Mouse (Mus musculus): ENCODE data around the gene Fdx1.

Fdx1 gene

DNA sequence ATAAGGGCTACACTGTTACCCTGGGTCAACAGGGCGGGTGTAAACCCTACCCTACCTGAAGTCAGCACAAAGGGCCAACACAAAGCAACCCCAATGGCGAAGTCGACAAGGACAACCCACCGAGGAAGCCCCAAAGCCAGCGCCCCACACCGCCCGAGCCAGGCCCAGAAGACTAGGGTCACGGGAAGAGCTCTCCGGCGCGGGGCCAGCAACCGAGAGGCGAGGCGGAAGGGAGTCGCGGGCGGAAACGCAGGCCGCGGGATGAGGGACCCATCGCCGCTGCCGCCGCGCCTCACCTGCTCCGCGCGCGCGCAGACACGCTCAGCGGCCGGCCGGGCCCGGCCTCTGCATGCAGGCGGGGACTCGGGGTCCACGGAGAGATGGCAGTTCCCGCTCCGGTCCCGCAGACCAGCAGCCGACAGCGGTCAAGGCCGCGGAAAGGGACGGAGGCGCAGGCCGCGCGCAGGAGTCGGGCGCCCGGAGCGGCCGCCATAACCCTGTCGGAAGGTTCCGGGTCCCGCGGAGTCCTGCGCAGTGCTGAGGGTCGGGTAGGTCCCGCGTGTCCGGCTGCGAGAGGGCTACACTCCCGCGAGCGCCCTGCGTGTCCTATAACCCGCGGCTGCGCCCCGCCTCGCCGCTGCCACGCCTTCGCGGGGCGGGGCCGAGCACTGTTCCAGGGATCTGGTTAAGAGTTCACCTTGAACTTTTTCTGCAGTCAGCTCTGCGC lies at the start of gene Fdx1:
Gene Fdx1, minus strand, starts transcription at position 582 of the 727 bp plus-strand sequence.
- DNase-seq (ENCODE audit: low spot score) = peak; percentile 37

GRCm38 (mm10) chr9:52012781-52013436 lies 49.6 kb upstream of the Fdx1 start:
- DNase-seq (ENCODE audit: low spot score) = no peak

GRCm38 (mm10) chr9:52012311-52012710 lies 49.0 kb upstream of the Fdx1 start:
- DNase-seq (ENCODE audit: low spot score) = no peak

DNA sequence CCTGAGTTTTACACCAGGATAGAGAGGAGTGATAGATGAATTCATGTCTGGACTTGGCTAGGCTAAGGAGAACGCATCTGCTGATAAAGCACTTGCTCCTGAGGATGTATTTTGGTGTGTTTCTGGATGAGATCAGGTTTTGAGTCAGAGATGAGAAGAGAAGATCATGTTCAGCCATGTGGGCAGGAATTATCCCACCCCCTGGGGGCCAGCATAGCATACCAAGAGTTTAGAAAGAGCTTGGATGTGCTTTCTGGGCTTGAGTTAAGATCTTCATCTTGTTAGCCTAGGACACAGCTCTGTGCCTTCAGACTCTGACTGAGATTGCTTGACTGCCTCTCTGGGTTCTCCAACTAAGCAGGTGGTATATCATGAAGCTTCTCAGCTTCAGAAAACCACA lies 45.2 kb upstream of the Fdx1 start:
- DNase-seq (ENCODE audit: low spot score) = no peak

DNA sequence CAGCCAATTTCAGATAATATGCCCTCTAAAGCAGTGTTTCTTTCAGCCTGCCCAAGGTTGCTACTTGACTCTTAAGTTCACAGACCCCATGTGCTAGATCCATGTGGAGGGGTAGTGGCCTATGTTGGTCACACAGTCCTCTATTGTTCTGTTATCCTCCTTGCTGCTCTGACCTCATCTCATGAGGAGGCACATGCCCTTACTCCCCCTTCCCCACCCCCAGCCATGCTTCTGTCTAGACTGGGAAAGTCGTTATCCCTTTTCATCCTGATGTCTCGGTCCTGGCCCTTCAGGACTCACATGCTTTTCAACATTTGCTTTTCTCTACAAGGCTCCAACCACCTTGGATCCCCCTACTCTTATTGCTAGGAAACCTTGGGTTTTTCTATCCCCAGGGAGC lies 44.0 kb upstream of the Fdx1 start:
- DNase-seq (ENCODE audit: low spot score) = no peak

- DNase-seq (ENCODE audit: low spot score) = no peak
Measured at GRCm38 (mm10) chr9:52003501-52003900, 40.1 kb upstream of the Fdx1 start.

- DNase-seq (ENCODE audit: low spot score) = no peak
Measured at GRCm38 (mm10) chr9:51995331-51996099, 32.2 kb upstream of the Fdx1 start.

- DNase-seq (ENCODE audit: low spot score) = no peak
Measured at GRCm38 (mm10) chr9:51994636-51995260, 31.4 kb upstream of the Fdx1 start.

- DNase-seq (ENCODE audit: low spot score) = peak; percentile 10
Measured at GRCm38 (mm10) chr9:51993486-51994275, 30.3 kb upstream of the Fdx1 start.

DNA sequence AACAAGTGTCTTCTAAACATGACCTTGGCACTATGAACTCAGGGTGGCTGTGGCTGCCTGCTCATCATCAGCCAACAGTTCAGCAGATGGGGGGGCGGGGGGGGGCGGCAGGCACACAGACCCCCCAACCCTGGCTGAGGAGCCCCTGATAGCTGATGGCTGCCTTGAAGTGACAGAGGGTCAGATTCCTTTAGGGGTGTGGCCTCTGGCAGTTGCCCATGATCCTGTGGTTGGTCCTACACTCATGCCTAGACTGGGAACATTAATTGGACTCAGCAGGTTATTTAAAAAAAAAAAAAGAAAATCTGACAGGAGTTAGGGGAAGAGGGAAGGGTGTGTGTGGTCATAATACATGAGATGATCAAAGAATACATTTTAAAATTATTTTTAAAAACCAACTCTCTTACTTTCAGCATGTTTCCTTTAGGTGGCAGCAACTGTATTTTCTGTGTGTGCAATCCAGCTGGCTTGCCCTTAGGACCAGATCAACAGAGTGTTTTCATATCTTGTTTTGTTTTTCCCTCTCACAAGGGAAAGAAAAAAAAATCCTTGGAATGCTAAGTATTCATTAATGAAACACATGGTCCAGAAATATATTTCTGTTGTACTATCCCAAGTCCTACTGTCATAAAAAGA lies 28.0 kb upstream of the Fdx1 start:
- no peak for DNase-seq (ENCODE audit: low spot score)

DNA sequence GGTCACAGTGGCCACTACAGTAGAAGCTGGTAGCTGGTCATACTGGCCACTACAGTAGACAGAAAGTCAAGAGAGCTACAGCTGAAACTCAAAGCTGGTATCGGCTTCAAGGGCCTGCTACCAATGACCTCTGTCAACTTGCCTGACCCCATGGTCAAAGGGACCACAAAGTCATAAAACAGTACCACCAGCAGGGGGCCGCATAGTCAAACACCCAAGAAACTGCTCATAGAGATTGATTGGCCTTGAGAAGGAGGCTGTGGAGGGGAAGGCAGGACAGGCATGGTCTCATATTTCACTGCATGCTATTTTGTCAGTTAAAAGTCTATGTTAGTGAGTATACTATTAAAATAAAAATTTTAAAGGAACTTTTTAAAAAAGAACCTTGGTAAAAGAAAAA lies 27.5 kb upstream of the Fdx1 start:
- DNase-seq (ENCODE audit: low spot score) = peak; percentile 26

DNA sequence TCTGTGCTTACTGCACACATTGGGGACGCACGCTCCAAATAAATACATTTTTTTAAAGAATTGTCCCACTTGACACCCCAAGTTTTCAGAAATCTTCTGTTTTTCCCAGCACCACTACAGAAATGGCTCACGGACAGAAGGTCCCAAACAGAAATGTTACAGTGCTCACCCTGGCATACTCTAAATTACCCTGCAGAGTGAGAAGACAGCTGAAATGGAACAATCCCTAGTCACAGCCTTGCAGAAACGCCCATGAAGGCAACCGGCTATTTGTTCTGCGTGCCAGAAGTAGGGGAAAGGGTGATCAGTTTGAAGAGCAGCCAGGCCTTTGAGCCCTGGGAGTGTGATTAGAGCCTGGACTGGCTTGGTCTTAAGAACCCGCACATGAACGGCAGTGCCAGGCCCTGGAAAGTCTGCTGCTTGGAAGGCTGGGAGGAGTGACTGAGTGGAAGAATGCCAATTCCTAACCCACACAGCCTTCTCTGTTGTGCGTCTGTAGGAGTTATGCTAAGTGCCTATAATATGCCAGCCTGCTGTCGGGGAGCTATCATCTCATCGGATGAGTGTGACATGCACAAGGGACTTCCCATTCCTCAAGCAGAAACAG lies 22.2 kb upstream of the Fdx1 start:
- DNase-seq (ENCODE audit: low spot score) = no peak

DNA sequence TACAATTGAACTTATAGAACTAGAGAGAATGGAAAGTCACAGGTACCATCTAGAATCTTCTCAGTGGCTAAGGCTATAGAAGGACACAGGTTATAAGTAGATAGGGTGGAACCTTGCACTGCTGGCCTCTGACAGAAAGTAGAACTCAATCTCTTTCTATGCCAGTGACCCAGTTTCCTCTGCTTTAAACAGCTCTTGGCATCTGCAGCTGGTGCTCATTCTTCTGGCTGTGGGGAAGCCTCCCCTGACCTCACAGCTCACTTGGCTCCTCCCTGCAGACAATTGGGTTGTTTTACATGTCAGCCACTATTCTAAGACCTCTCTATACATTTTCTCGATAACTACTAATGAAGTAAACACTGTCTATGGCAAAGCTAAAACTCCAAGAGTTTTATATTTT lies 17.8 kb upstream of the Fdx1 start:
- no peak for DNase-seq (ENCODE audit: low spot score)

- no peak for DNase-seq (ENCODE audit: low spot score)
Measured at GRCm38 (mm10) chr9:51979301-51979700, 15.9 kb upstream of the Fdx1 start.

DNA sequence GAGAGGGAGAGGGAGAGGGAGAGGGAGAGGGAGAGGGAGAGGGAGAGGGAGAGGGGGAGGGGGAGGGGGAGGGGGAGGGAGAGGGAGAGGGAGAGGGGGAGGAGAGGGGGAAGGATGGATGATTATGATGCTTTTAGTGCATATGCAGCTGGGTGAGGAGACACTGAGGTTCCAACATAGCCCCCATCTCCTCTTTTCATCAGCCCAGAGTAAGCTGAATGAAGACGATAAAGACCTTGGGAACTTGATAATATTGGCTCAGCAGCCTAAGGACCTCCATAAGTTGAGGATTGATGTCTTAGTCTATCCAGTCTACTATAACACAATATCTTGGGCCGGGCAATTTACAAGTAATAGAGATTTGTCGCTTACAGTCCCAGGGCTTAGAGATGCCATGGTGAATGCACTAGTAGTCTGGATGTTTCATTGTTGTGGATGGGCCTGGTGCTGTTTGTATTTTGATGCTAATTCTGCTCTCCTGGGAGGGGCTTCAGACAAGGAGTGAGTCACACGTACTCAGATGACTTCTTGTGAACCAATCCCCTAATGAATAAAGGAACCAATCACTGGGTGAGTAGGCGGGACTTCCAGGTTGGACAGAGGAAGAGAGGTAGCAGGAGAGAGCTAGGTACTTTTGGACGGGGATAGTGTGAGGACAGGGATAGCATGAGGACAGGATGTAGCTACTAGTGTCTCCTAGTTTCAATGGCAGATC lies 15.3 kb upstream of the Fdx1 start:
- DNase-seq (ENCODE audit: low spot score) = no peak

GRCm38 (mm10) chr9:51977439-51978000 lies 14.2 kb upstream of the Fdx1 start:
- DNase-seq (ENCODE audit: low spot score) = peak; percentile 52

GRCm38 (mm10) chr9:51974871-51975270 lies 11.5 kb upstream of the Fdx1 start:
- DNase-seq (ENCODE audit: low spot score) = no peak

DNA sequence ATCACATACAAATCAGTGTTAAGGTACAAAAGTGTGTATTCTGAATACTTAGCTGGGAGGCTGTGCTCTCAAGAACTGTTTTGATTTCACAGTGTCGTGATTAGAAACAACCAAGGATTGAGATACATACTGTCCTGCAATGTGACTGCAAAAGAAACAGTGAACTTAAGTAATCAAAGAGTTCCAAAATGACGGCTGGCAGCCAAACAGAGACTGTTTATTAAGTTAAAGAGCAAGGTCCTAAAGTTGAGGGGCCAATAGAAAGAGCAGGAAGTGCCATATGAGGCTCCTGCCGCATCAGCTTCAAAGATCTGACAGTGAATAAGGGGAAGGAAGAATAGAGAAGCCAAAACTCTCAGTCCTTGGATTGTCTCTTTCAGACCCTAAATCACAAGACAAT lies 10.5 kb upstream of the Fdx1 start:
- DNase-seq (ENCODE audit: low spot score) = no peak

DNA sequence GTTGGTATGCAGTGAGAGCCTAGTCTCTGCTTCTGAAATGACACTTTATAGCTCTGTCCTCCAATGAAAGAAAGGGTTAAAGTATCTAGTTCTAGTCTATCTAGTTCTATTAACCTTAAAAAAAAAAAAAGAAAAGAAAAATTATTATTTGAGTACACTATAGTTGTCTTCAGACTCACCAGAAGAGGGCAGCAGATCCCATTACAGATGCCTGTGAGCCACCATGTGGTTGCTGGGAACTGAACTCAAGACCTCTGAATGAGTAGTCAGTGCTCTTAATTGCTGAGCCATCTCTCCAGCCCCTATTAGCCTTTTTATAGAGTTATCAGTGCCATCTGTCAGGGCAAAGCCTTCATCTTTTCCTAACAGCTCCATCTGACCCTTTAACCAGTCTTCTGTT lies 3.0 kb upstream of the Fdx1 start:
- no peak for DNase-seq (ENCODE audit: low spot score)

GRCm38 (mm10) chr9:51964110-51964509 lies 754 bp upstream of the Fdx1 start:
- no peak for DNase-seq (ENCODE audit: low spot score)

All from c-Kit-positive CD71-positive TER-119-positive erythroid progenitor cells, embryonic 14.5 days (primary cell).